Mouse (Mus musculus) heart, postnatal 0 days (tissue): ENCODE data around the gene Tefm.

Experiments
- CTCF ChIP-seq: IDR thresholded peaks from 2 replicates; pipeline ENCODE4 v1.5.1; 2016; ENCODE audit warnings: antibody characterized with exemption, control low read depth, low read depth
- EP300 ChIP-seq: IDR thresholded peaks from 2 replicates; pipeline ENCODE4 v1.6.1; 2016; ENCODE audit warnings: antibody characterized with exemption, low read depth

GRCm38 (mm10) chr11:80135954-80136683, 5.9 kb downstream of the Tefm start:
- TF ChIP-seq CTCF (no peak), EP300 (no peak)
